Mouse (Mus musculus): ENCODE data around the gene Ntn3. TPM values are rescaled to one million over a fixed set of nuclear protein-coding genes. Genes with fewer than 3 reads are reported as not detected.

The Ntn3 gene
- polyA plus RNA-seq, 1 experiment from 2014 or later: 7.3 TPM

DNA sequence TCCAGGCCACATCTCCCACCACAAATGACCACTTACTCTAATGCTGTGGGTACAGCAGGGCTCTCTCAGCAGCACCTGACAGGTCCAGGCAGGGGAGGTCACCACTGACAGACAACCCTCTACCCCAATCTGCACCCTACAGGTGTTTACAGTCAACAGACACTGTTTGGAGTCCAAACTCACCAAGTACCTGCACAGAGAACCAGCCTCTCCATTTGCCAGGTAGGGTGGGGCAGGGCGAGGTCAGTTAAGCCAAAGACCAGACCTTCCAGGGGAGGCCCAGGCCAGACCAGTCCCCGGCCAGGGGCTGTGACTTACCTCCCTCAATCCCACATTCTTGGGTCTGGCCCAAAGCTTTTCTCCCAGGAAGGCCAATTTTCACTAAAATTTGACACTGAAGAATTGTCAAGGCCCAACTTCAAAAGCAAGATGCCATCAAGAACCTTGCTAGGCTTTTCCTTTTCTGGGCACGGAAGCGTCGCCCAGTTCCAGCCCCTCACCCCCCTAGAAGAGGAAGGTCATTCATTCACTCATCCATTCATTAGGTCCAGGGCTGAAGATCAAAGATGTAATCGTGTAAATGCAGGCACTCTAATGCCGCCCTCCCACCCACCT lies 41.3 kb downstream of the Ntn3 start:
- 70% methylated on average over 7 of the region's 7 CpGs for WGBS
- Histone ChIP-seq H3K4me1 (peaks cover 33% of the 10 kb centered on the region), H3K4me3 (peak overlapping the region; percentile 97), H3K27me3 (replicated peaks; ENCODE audit: low read depth, poor library complexity, severe bottlenecking) (no peaks in the 10 kb centered on the region), H3K9me3 (no peaks in the 10 kb centered on the region), H3K27ac (replicated peaks) (peak overlapping the region; percentile 100), H3K36me3 (replicated peaks) (peaks cover 33% of the 10 kb centered on the region)
- DNase-seq (ENCODE audit: low spot score): no peak

DNA sequence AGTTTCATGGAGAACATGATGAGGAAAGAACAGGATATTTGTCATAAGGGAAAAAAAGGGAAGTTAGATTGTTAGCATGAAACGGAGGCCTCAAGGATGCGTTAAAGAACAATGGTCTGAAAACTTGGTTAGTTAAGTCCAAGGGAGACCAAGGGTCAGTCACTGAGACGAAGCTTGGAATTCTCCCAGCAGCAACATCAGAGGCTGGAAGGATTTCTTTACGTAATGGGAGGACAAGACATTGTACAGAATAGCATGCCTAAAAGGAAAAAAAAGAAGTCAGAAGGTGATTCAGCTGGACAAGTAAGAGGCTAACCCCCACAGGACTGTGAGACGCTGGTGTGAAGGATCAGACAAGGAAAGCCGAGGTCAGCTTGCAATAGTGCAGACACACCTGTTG lies 42.2 kb downstream of the Ntn3 start:
- no peaks in the 10 kb centered on the region for H3K27me3 ChIP-seq (replicated peaks; ENCODE audit: low read depth, poor library complexity, severe bottlenecking)
- H3K36me3 ChIP-seq (replicated peaks): peaks cover 33% of the 10 kb centered on the region
- WGBS: 92% methylated on average over 6 of the region's 6 CpGs
- H3K27ac ChIP-seq (replicated peaks): no peak overlapping the region
- H3K9me3 ChIP-seq: no peaks in the 10 kb centered on the region
- no peak for DNase-seq (ENCODE audit: low spot score)
- no peak overlapping the region for H3K4me3 ChIP-seq
- H3K4me1 ChIP-seq: peaks cover 40% of the 10 kb centered on the region

DNA sequence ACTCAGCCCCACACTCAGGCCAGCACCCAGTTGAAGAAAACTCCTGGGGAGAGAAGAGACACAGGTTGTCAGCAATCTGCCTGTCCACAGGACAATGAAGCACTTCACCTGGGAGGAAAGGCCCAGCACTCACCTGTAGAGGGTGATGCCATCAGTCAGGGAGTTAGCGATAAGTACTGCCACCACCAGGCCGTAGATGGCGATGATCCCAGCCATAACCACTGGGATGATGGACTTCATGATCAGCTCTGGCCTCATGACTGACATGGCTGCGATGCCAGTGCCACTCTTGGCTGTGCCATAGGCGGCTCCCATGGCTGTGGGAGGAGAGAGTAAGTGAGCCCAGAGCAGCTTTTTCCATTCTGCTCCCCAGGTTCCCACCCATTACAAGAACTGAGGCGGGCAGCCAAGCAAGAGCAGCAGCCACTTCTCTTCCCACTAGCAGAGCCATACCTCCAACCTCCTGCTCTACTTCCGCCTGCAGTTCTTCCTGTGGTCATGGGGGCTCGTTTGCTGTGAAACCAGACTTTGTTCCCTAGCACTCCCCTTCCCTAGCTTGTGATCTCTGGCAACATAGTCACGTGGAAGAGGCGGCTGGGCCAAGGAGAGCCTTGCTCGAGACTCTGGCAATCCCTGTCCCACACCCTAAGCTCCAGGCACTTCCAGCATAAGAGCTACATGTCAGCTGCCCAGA lies 44.6 kb downstream of the Ntn3 start:
- peaks cover 33% of the 10 kb centered on the region for H3K4me1 ChIP-seq
- no peaks in the 10 kb centered on the region for H3K27me3 ChIP-seq (replicated peaks; ENCODE audit: low read depth, poor library complexity, severe bottlenecking)
- no peak for DNase-seq (ENCODE audit: low spot score)
- peak overlapping the region; percentile 18; the same call in 1 of the 2 replicates for H3K4me3 ChIP-seq
- H3K36me3 ChIP-seq (replicated peaks): peaks cover 37% of the 10 kb centered on the region
- 77% methylated on average over 11 of the region's 11 CpGs for WGBS
- H3K9me3 ChIP-seq: no peaks in the 10 kb centered on the region
- no peak overlapping the region for H3K27ac ChIP-seq (replicated peaks)

DNA sequence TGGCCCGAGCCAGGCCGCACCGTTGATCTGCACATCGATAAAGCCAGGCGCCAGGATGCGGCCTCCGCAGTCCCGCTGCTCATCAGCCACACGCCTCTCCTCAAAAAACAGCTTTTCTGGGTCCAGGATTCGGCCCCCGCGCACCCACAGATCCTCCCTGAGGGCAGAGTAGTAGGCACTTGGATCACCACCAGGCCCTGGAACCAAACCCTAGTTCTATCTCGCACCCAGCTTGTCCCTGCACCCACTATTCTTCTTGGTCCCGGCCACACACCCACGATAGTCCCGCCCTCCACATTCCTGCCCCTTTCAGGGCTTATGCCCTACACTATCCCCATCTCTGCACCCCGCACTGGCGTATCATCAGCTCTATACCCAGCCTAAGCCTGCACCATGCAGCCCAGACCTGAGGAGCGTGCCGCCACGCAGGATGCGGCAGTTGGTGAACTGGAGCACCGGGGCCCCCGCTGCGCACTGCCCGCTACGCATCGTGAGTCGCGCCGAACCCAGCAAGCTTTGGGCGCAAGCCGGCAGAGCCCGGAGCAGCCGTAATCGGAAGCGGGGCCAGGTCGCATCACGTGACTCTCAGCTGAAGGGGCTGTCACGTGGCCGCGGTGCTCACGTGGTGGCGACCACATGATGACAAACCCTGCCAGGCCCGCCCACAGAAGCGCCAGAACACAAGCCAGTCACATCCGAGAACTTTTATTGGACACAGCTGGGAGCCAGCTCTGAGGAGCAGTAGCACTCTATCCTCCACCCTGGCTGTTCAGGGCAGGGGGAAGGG lies 46.0 kb downstream of the Ntn3 start, which contains the start of gene Amdhd2:
TSS of gene Amdhd2 (minus strand) at position 591 of the 787 bp plus-strand sequence.
- H3K4me3 ChIP-seq: peak within 1 kb of the TSS; percentile 70
- H3K27ac ChIP-seq (replicated peaks): peak within 1 kb of the TSS; percentile 83
- no peaks in the 10 kb centered on the region for H3K9me3 ChIP-seq
- peak; percentile 99 for DNase-seq (ENCODE audit: low spot score)
- under 1% methylated on average over 47 of the region's 47 CpGs for WGBS
- H3K4me1 ChIP-seq: peaks cover 30% of the 10 kb centered on the region
- peaks cover 38% of the 10 kb centered on the region for H3K36me3 ChIP-seq (replicated peaks)
- no peaks in the 10 kb centered on the region for H3K27me3 ChIP-seq (replicated peaks; ENCODE audit: low read depth, poor library complexity, severe bottlenecking)

DNA sequence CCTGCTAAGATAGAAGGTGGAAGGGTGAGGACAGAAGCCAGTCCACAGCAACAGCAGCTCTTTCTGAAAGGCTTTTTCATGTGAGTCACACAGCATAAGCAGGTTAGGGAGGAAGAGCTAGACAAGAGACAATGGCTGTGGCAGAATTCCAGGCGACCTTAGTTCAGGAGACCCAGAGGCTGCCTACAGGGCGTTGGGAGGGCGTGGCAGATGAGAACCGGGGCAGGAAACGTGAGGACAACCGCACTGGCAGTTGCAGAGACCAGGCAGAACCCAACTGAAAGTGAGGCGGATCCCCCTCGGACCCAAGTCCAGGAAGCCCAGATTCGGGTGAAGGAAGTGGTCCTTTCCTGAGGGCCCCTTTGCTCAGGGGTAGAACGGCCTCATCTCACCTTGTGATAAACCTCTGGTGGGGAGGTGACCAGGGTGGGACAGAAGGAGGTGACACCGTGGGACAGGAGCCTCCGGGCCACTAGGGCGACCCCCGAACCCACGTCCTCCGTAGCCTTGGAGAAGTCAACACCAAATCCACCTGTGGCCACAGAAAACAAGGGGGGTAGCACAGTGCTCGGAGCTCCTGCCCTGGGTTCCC lies 46.7 kb downstream of the Ntn3 start:
- 27% methylated on average over 17 of the region's 17 CpGs for whole genome bisulfite sequencing
- H3K4me1 ChIP-seq: peaks cover 23% of the 10 kb centered on the region
- no peak for DNase-seq (ENCODE audit: low spot score)
- no peaks in the 10 kb centered on the region for H3K9me3 ChIP-seq
- no peaks in the 10 kb centered on the region for H3K27me3 ChIP-seq (replicated peaks; ENCODE audit: low read depth, poor library complexity, severe bottlenecking)
- peaks cover 42% of the 10 kb centered on the region for H3K36me3 ChIP-seq (replicated peaks)
- peak overlapping the region; percentile 70 for H3K4me3 ChIP-seq
- H3K27ac ChIP-seq (replicated peaks): peak overlapping the region; percentile 83

DNA sequence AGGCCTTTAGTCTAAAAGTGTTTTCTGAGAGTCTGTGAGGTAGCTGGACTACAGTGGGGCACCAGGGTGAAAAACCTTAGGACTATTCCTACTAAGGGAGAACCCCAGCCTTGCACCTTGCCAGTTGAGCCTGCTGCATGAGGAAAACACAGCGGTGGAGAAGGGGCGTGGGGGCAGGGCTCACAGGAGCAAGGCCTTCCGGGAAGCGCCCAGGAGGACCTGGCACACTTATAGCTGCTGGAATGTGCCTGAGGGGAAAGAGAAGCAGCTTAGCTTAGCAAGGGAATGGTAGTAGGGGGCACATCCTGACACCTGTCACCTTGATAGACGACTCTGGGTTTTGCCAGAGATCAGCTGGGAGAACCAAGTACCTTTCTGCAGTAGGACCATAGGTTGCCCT lies 47.9 kb downstream of the Ntn3 start:
- DNase-seq (ENCODE audit: low spot score): no peak
- Histone ChIP-seq H3K36me3 (replicated peaks) (peaks cover 41% of the 10 kb centered on the region), H3K4me1 (peaks cover 19% of the 10 kb centered on the region), H3K9me3 (no peaks in the 10 kb centered on the region), H3K27me3 (replicated peaks; ENCODE audit: low read depth, poor library complexity, severe bottlenecking) (no peaks in the 10 kb centered on the region), H3K27ac (replicated peaks) (no peak overlapping the region), H3K4me3 (no peak overlapping the region; the same call in 1 of the 2 replicates)
- WGBS: 78% methylated on average over 5 of the region's 5 CpGs

DNA sequence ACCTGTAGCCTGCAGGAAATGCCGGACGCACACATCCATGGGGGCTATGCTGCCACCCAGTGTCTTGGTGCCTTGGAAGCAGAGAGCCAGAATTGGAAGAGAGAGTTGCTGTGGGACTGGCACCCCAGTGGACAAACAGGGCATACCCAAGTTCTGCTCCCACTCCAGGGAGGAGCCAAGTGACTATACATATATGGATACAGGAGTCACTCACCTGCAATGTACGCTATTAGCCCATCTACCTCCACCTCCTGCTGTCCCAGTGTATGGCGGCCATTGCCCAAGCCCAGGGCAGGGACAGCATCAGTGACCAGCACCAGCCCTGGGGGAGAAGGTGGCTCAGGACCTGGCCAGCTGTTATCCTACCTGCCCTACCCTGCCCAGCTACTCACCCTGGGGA lies 51.8 kb downstream of the Ntn3 start:
- Histone ChIP-seq H3K27ac (replicated peaks) (no peak overlapping the region), H3K27me3 (replicated peaks; ENCODE audit: low read depth, poor library complexity, severe bottlenecking) (no peaks in the 10 kb centered on the region), H3K4me1 (peaks cover 3% of the 10 kb centered on the region), H3K9me3 (no peaks in the 10 kb centered on the region), H3K4me3 (no peak overlapping the region), H3K36me3 (replicated peaks) (peaks cover 42% of the 10 kb centered on the region)
- DNase-seq (ENCODE audit: low spot score): no peak
- 96% methylated on average over 4 of the region's 4 CpGs for WGBS

DNA sequence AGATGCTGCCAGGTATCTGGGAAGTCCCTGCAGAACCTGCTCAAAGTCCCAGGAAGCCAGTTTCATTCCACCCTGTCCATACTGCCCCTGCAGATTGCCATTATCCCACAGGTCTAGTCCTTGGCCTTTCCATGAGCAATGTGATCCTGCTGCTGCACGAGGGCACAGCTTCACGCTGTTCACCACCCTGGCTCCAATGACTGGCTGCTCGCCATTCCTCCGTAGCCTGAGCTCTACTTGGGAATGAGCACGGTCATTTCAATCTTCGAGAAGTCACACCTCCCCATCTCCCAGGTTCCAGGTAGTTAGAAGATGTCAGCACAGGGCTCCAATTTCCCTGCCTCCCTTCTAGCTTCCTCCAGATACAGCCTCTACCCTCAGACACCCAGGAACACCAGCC lies 52.2 kb downstream of the Ntn3 start:
- no peaks in the 10 kb centered on the region for H3K9me3 ChIP-seq
- H3K36me3 ChIP-seq (replicated peaks): peaks cover 42% of the 10 kb centered on the region
- H3K27me3 ChIP-seq (replicated peaks; ENCODE audit: low read depth, poor library complexity, severe bottlenecking): no peaks in the 10 kb centered on the region
- H3K4me1 ChIP-seq: peaks cover 5% of the 10 kb centered on the region
- no peak overlapping the region for H3K4me3 ChIP-seq
- 94% methylated on average over 6 of the region's 6 CpGs for WGBS
- no peak overlapping the region for H3K27ac ChIP-seq (replicated peaks)
- DNase-seq (ENCODE audit: low spot score): no peak

DNA sequence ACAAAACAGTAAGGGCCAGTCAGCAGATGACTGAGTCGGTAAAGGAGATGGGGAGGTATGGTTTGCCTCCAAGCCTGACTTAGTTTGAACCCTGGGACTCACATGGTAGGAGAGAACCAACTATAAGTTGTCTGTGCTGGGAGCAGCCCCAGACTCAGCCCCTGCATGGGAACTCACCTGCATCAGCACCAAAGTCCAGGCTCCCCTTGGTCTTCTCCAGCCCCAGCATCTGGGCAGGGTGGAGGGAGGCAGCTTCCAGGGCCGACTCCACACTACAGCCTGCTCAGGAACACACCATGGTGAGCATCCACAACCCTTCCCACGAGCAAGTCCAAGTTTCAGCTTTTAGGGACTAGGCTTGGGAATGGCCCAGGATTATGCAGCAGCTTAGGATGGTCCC lies 52.9 kb downstream of the Ntn3 start:
- no peaks in the 10 kb centered on the region for H3K9me3 ChIP-seq
- no peak overlapping the region for H3K4me3 ChIP-seq
- 88% methylated on average over 3 of the region's 3 CpGs for WGBS
- peaks cover 12% of the 10 kb centered on the region for H3K4me1 ChIP-seq
- H3K27ac ChIP-seq (replicated peaks): no peak overlapping the region
- H3K27me3 ChIP-seq (replicated peaks; ENCODE audit: low read depth, poor library complexity, severe bottlenecking): no peaks in the 10 kb centered on the region
- peaks cover 42% of the 10 kb centered on the region for H3K36me3 ChIP-seq (replicated peaks)
- no peak for DNase-seq (ENCODE audit: low spot score)

DNA sequence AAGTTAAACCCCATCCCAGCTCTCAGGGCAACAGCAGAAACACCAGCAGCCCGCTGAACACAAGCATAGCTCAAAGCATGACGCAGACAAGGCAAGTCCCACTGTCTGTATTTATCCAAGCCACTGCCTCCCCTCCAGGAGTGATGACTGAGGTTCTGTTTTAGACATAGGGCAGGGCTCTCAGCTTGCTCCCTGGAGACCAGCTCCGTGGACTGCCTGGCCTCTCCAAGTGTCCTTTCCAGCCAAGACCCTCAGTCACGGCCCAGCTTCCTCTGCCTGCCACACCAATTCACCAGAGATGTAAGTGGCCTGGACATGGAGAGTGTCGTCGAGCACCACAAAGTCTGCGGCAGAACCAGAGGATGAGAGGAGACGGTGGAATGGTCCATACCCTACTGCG lies 53.6 kb downstream of the Ntn3 start:
- WGBS: 89% methylated on average over 9 of the region's 9 CpGs
- peaks cover 42% of the 10 kb centered on the region for H3K36me3 ChIP-seq (replicated peaks)
- no peak overlapping the region for H3K27ac ChIP-seq (replicated peaks)
- peaks cover 15% of the 10 kb centered on the region for H3K4me1 ChIP-seq
- no peak overlapping the region for H3K4me3 ChIP-seq
- no peaks in the 10 kb centered on the region for H3K9me3 ChIP-seq
- H3K27me3 ChIP-seq (replicated peaks; ENCODE audit: low read depth, poor library complexity, severe bottlenecking): no peaks in the 10 kb centered on the region
- no peak for DNase-seq (ENCODE audit: low spot score)

DNA sequence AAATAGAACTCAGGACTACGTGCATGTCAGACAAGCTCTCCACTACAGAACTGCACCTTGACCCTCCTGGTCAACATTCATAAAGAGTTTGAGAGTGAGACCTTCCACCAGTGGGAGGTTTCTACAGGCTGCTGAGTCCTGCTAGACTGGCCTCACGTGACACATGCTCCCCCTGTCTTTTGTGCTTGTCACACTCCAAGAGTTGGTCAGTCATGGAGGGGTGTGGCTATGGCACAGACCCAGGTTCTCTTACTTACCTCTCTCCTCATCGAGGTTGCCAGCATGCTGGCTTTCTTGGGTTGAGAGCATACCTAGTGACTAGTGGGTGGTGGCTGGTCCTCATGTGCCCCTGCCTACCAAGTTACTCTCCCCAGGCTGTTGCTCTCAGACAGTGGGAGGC lies 54.9 kb downstream of the Ntn3 start:
- Histone ChIP-seq H3K4me1 (peaks cover 15% of the 10 kb centered on the region), H3K36me3 (replicated peaks) (peaks cover 39% of the 10 kb centered on the region), H3K27ac (replicated peaks) (no peak overlapping the region), H3K4me3 (no peak overlapping the region), H3K9me3 (no peaks in the 10 kb centered on the region), H3K27me3 (replicated peaks; ENCODE audit: low read depth, poor library complexity, severe bottlenecking) (no peaks in the 10 kb centered on the region)
- DNase-seq (ENCODE audit: low spot score): no peak
- 74% methylated on average over 3 of the region's 3 CpGs for WGBS

Data from embryonic facial prominence, embryonic 10.5 days (tissue).